Comparison of ENCODE assay signal across 8 mouse cellular contexts in the genomic region with DNA sequence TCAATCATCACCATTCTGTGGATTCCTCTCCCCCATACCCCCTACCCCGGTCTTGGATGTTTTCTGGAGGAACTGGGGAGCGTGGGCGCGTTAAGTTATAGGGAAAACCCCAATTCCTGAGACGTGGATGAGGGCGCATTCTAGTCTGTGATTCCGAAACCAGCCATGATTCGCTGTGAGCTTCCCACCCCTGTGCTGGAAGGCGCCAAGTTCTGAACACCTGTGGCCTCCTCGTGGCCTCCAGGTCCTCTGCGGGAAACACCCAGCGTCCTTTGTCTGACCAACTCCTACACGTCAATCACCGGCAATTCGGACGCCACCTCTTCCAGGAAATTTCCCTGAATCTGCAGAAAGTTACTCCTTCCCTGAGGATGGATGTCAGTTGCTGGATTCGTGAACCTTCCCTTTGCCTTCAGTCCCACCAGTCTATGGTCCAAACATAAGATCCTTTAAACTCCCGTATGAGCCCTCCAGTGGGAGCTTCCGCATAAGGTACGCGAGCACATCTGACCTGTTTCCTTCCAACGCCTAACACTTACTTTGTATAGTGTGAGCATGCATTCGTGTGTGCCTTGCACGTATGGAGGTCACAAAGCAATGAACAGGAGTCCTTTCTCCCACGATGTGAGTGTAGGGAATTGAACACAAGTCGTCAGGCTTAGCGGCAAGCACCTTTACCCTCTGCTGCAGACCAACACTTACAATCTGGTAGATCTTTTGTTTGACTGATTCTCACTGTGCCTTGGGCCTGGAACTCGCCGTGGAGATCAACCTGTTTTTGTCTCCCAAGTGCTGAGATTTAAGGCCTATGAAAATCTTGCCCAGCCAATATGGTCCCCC. TPM values are rescaled to one million over a fixed set of nuclear protein-coding genes. Genes with fewer than 3 reads are reported as not detected.
DNase-seq lines count a peak whose midpoint lies in the region; ATAC-seq and TF ChIP-seq lines count a peak whose summit lies in the region.

No protein-coding gene starts in this region.

- H3K9ac ChIP-seq in ES-E14 (ENCODE audit: insufficient read depth, low read depth, low read length, poor library complexity, severe bottlenecking) = peak overlapping the region; percentile 92
- H3K9ac ChIP-seq in forebrain, postnatal 0 days = peak overlapping the region; percentile 56

- peak overlapping the region; percentile 54 for H3K4me2 ChIP-seq in forebrain, postnatal 0 days (ENCODE audit: low read depth)

- in situ Hi-C loops in ES-E14 (cut with MboI; ENCODE audit: low sequenced_read_pairs in 2 of 2, unreplicated experiment in 2 of 2) = no loop called here

- H3K27me3 ChIP-seq in forebrain, postnatal 0 days (ENCODE audit: insufficient read depth, low read length) = no peaks in the 10 kb centered on the region
- H3K27me3 ChIP-seq in megakaryocyte, embryonic 14.5 days (replicated peaks) = no peaks in the 10 kb centered on the region

- no peak for ATAC-seq in forebrain, postnatal 0 days

- peak; percentile 17 for DNase-seq in gastrocnemius, adult 2 months
- no peak for DNase-seq in gastrocnemius, postnatal 10 days
- DNase-seq in ES-E14 (ENCODE audit: low read depth, low spot score) = no peak
- DNase-seq in forebrain, postnatal 0 days = peak; percentile 59
- no peak for DNase-seq in cerebellum, adult 9-10 months
- DNase-seq in adrenal gland, adult 18-20 months (ENCODE audit: low spot score in 2 of 2) = no peak
- no peak for DNase-seq in cerebellum, adult 11 months

- WGBS in forebrain, postnatal 0 days = under 1% methylated on average over 29 of the region's 29 CpGs

- peaks cover 25% of the 10 kb centered on the region for H3K36me3 ChIP-seq in ES-E14 (ENCODE audit: control insufficient read depth, insufficient read depth, low read length, poor library complexity, severe bottlenecking)
- peaks cover 9% of the 10 kb centered on the region for H3K36me3 ChIP-seq in forebrain, postnatal 0 days (ENCODE audit: insufficient read depth)
- H3K36me3 ChIP-seq in megakaryocyte, embryonic 14.5 days (replicated peaks; ENCODE audit: low read length) = peaks cover 47% of the 10 kb centered on the region

- peaks cover 3 to 13% of the 10 kb centered on the region in 2 experiments; a peak in 3 of 4 replicates for H3K4me1 ChIP-seq in ES-E14 (ENCODE audit: control insufficient read depth in 2 of 2, insufficient read depth in 2 of 2, low read length in 2 of 2, poor library complexity in 1 of 2)
- H3K4me1 ChIP-seq in forebrain, postnatal 0 days (ENCODE audit: insufficient read depth) = peaks cover 21% of the 10 kb centered on the region
- H3K4me1 ChIP-seq in megakaryocyte, embryonic 14.5 days = peaks cover 53% of the 10 kb centered on the region

- H3K4me3 ChIP-seq in gastrocnemius, adult 2 months = peak overlapping the region; percentile 77
- peak overlapping the region; percentile 84 to 90 for H3K4me3 ChIP-seq in ES-E14 (ENCODE audit: insufficient read depth in 1 of 2, low read depth in 1 of 2, low read length in 2 of 2, poor library complexity in 1 of 2, severe bottlenecking in 1 of 2)
- peak overlapping the region; percentile 55 for H3K4me3 ChIP-seq in forebrain, postnatal 0 days (ENCODE audit: low read depth, low read length)
- peak overlapping the region; percentile 91 for H3K4me3 ChIP-seq in megakaryocyte, embryonic 14.5 days (replicated peaks)

- intact Hi-C loops in gastrocnemius, adult 2 months (cut with DNase I) = loop anchor here (2.0 kb wide), 1 partner anchor 28 kb away; no protein-coding TSS in a partner anchor

- no peak for TF ChIP-seq CTCF in gastrocnemius, adult 2 months (IDR thresholded peaks at IDR 0.05)
- TF ChIP-seq CTCF in forebrain, postnatal 0 days (IDR thresholded peaks at IDR 0.05; ENCODE audit: low read depth) = 0 out of 2 replicates have a peak, but pooled peaks have one; percentile 5

- no peaks in the 10 kb centered on the region for H3K9me3 ChIP-seq in ES-E14 (ENCODE audit: control insufficient read depth, insufficient read depth, low read depth, low read length)
- no peaks in the 10 kb centered on the region for H3K9me3 ChIP-seq in forebrain, postnatal 0 days (ENCODE audit: low read length)
- H3K9me3 ChIP-seq in megakaryocyte, embryonic 14.5 days = no peaks in the 10 kb centered on the region

- H3K27ac ChIP-seq in gastrocnemius, adult 2 months = peak overlapping the region; percentile 98
- peak overlapping the region; percentile 92 for H3K27ac ChIP-seq in ES-E14 (ENCODE audit: insufficient read depth, low read depth, low read length, poor library complexity, severe bottlenecking)
- H3K27ac ChIP-seq in forebrain, postnatal 0 days (ENCODE audit: low read depth, low read length) = peak overlapping the region; percentile 89

TF ChIP-seq in ES-E14, 5 proteins besides CTCF, POLR2A, EP300 and RAD21:
- TF ChIP-seq HCFC1 (IDR thresholded peaks at IDR 0.05; ENCODE audit: borderline replicate concordance, insufficient read depth, low read length) (no peak), CHD2 (IDR thresholded peaks at IDR 0.05; ENCODE audit: low read depth, low read length) (no peak), ZC3H11A (IDR thresholded peaks at IDR 0.05; ENCODE audit: borderline replicate concordance, low read depth, low read length) (no peak), ZNF384 (IDR thresholded peaks at IDR 0.05; ENCODE audit: low read depth, low read length) (no peak), MAFK (IDR thresholded peaks at IDR 0.05; ENCODE audit: insufficient read depth, low read depth, low read length) (no peak)

RNA-seq across cellular contexts. Expression of a gene that starts 0.7 kb away (rescaled TPM):
- 100 to 1,000 TPM; 126 to 136 TPM for total RNA-seq in gastrocnemius, adult 2 months (2021)
- 100 to 1,000 TPM; 267 to 271 TPM for total RNA-seq in gastrocnemius, postnatal 10 days (2021)
- 413 and 429 TPM in 2 replicates for total RNA-seq in ES-E14 (2012; rRNA removed)
- 208 and 220 TPM in 2 replicates for total RNA-seq in forebrain, postnatal 0 days (2014; rRNA removed)
- 598 and 639 TPM in 2 replicates for polyA plus RNA-seq in forebrain, postnatal 0 days (2015; fragmentation: Nextera tagmentation; extraction: Ambion mirVana)
- 7.0 and 74.9 TPM in 2 replicates for polyA plus RNA-seq in megakaryocyte, embryonic 14.5 days (2012; ENCODE audit: insufficient read depth, low replicate concordance)
- 100 to 1,000 TPM; 203 to 216 TPM for total RNA-seq in adrenal gland, adult 18-20 months (2021)

RNA-seq across cellular contexts. Expression of a gene that starts 10.3 kb away (rescaled TPM):
- total RNA-seq in gastrocnemius, adult 2 months (2021) = 10 to 100 TPM; 18.4 to 18.9 TPM
- 10 to 100 TPM; 26.5 to 35.8 TPM for total RNA-seq in gastrocnemius, postnatal 10 days (2021)
- 45.9 and 68.4 TPM in 2 replicates for total RNA-seq in ES-E14 (2012; rRNA removed)
- total RNA-seq in forebrain, postnatal 0 days (2014; rRNA removed) = 39.3 and 39.7 TPM in 2 replicates
- 23.1 and 24.0 TPM in 2 replicates for polyA plus RNA-seq in forebrain, postnatal 0 days (2015; fragmentation: Nextera tagmentation; extraction: Ambion mirVana)
- polyA plus RNA-seq in megakaryocyte, embryonic 14.5 days (2012; ENCODE audit: insufficient read depth, low replicate concordance) = 44.2 and 87.0 TPM in 2 replicates
- total RNA-seq in adrenal gland, adult 18-20 months (2021) = 100 to 1,000 TPM; 128 to 131 TPM

RNA-seq across cellular contexts. Expression of a gene that starts 11.4 kb away (rescaled TPM):
- total RNA-seq in gastrocnemius, adult 2 months (2021) = 1 to 10 TPM; 7.6 to 9.7 TPM
- total RNA-seq in gastrocnemius, postnatal 10 days (2021) = 10 to 100 TPM; 10.8 to 14.0 TPM
- total RNA-seq in ES-E14 (2012; rRNA removed) = 11.9 and 13.0 TPM in 2 replicates
- total RNA-seq in forebrain, postnatal 0 days (2014; rRNA removed) = 7.5 and 7.9 TPM in 2 replicates
- 7.8 and 8.5 TPM in 2 replicates for polyA plus RNA-seq in forebrain, postnatal 0 days (2015; fragmentation: Nextera tagmentation; extraction: Ambion mirVana)
- 44.7 and 73.7 TPM in 2 replicates for polyA plus RNA-seq in megakaryocyte, embryonic 14.5 days (2012; ENCODE audit: insufficient read depth, low replicate concordance)
- 10 to 100 TPM; 13.9 to 14.2 TPM for total RNA-seq in adrenal gland, adult 18-20 months (2021)

RNA-seq across cellular contexts. Expression of a gene that starts 12.4 kb away (rescaled TPM):
- 1 to 10 TPM in 1 of 2 experiments, under 1 TPM in 1; 0.92 to 2.3 TPM for total RNA-seq in gastrocnemius, adult 2 months (2021)
- total RNA-seq in gastrocnemius, postnatal 10 days (2021) = 1 to 10 TPM; 4.4 to 5.7 TPM
- total RNA-seq in ES-E14 (2012; rRNA removed) = 60.3 and 123 TPM in 2 replicates
- 71.9 and 73.1 TPM in 2 replicates for total RNA-seq in forebrain, postnatal 0 days (2014; rRNA removed)
- polyA plus RNA-seq in forebrain, postnatal 0 days (2015; fragmentation: Nextera tagmentation; extraction: Ambion mirVana) = 34.3 and 49.6 TPM in 2 replicates
- 0.82 TPM in 1 of 2 replicates, not detected in the other for polyA plus RNA-seq in megakaryocyte, embryonic 14.5 days (2012; ENCODE audit: insufficient read depth, low replicate concordance)
- total RNA-seq in adrenal gland, adult 18-20 months (2021) = 10 to 100 TPM in 1 of 2 experiments, 1 to 10 TPM in 1; 9.3 to 12.8 TPM

RNA-seq across cellular contexts. Expression of a gene that starts 29.1 kb away (rescaled TPM):
- 10 to 100 TPM; 41.7 to 44.3 TPM for total RNA-seq in gastrocnemius, adult 2 months (2021)
- total RNA-seq in gastrocnemius, postnatal 10 days (2021) = 10 to 100 TPM; 47.7 to 55.8 TPM
- total RNA-seq in ES-E14 (2012; rRNA removed) = 39.0 and 39.2 TPM in 2 replicates
- 58.7 and 72.5 TPM in 2 replicates for total RNA-seq in forebrain, postnatal 0 days (2014; rRNA removed)
- polyA plus RNA-seq in forebrain, postnatal 0 days (2015; fragmentation: Nextera tagmentation; extraction: Ambion mirVana) = 43.4 and 50.0 TPM in 2 replicates
- polyA plus RNA-seq in megakaryocyte, embryonic 14.5 days (2012; ENCODE audit: insufficient read depth, low replicate concordance) = 219 and 387 TPM in 2 replicates
- 10 to 100 TPM; 75.1 to 85.9 TPM for total RNA-seq in adrenal gland, adult 18-20 months (2021)

Comparison
In these comparisons a context has a peak if more than half of its experiments do, and no peak if none do; other contexts are left out.
1. DNase-seq: peak in gastrocnemius, adult 2 months (single experiment) and forebrain, postnatal 0 days (single experiment); none in gastrocnemius, postnatal 10 days (single experiment), ES-E14 (single experiment), cerebellum, adult 9-10 months (single experiment), adrenal gland, adult 18-20 months (0 of 2) and cerebellum, adult 11 months (single experiment).
2. Peak in every context shown above with its lines, with median percentiles within 50 percentile points of each other: H3K27ac ChIP-seq and H3K4me3 ChIP-seq.